Mouse (Mus musculus) neural tube, embryonic 13.5 days (tissue): ENCODE measurements around the gene Foxp4. TPM values are rescaled to one million over a fixed set of nuclear protein-coding genes. Genes with fewer than 3 reads are reported as not detected.
A peak's percentile ranks its signal among the peaks of the same experiment; 100 is the strongest.
"Not testable (repeated sequence)": the region's sequence is repeated elsewhere in the genome, so short reads cannot be mapped to it uniquely, and the experiment has no call there.

Experiments
- ATAC-seq: fragments of 200-750 bp; cut with Nextera tagmentation; 2 replicates; pipeline ENCODE4 v1.8.0; 2017; ENCODE audit warnings: low read depth, mild to moderate bottlenecking, moderate TSS enrichment, moderate library complexity
- H3K27ac ChIP-seq: fragments of 300-500 bp; sonication (generic); replicated peaks from 2 replicates; pipeline ENCODE4 v1.5.1; 2015; ENCODE audit warnings: moderate library complexity, mild to moderate bottlenecking, inconsistent platforms
- H3K27me3 ChIP-seq: fragments of 300-500 bp; sonication (generic); 2 replicates; pipeline ENCODE4 v1.6.1; 2015; ENCODE audit warnings: mild to moderate bottlenecking, inconsistent platforms
- H3K36me3 ChIP-seq: fragments of 300-500 bp; sonication (generic); 2 replicates; pipeline ENCODE4 v1.6.1; 2015; ENCODE audit warnings: mild to moderate bottlenecking, inconsistent platforms
- H3K4me1 ChIP-seq: fragments of 300-500 bp; sonication (generic); replicated peaks from 2 replicates; pipeline ENCODE4 v1.6.1; 2015; ENCODE audit warnings: inconsistent platforms
- H3K4me2 ChIP-seq: fragments of 300-500 bp; sonication (generic); 2 replicates; pipeline ENCODE4 v1.6.1; 2015; ENCODE audit warnings: inconsistent platforms, mild to moderate bottlenecking, moderate library complexity
- H3K4me3 ChIP-seq: fragments of 300-500 bp; sonication (generic); 2 replicates; pipeline ENCODE4 v1.5.1; 2015; ENCODE audit warnings: mild to moderate bottlenecking, inconsistent platforms
- H3K9ac ChIP-seq: fragments of 300-500 bp; sonication (generic); 2 replicates; pipeline ENCODE4 v1.6.1; 2015; ENCODE audit warnings: moderate library complexity, mild to moderate bottlenecking, inconsistent platforms
- H3K9me3 ChIP-seq: fragments of 300-500 bp; sonication (generic); 2 replicates; pipeline ENCODE4 v1.6.1; 2016; ENCODE audit warnings: inconsistent platforms
- WGBS: fragments of 180-500 bp; shearing (Covaris S2); methylation state at CpG from one replicate; pipeline ENCODE4 v1.1.7; 2015; 5-methylcytosine and 5-hydroxymethylcytosine counted together
- polyA plus RNA-seq: library from polyadenylated mRNA; unstranded; fragments of >200 nt; fragmentation: Nextera tagmentation; extraction: Ambion mirVana; gene quantifications from 2 replicates; pipeline ENCODE4 v1.2.1, GENCODE M21; 2015

Gene Foxp4
- polyA plus RNA-seq, 1 experiment from 2014 or later: 17.2 TPM

DNA sequence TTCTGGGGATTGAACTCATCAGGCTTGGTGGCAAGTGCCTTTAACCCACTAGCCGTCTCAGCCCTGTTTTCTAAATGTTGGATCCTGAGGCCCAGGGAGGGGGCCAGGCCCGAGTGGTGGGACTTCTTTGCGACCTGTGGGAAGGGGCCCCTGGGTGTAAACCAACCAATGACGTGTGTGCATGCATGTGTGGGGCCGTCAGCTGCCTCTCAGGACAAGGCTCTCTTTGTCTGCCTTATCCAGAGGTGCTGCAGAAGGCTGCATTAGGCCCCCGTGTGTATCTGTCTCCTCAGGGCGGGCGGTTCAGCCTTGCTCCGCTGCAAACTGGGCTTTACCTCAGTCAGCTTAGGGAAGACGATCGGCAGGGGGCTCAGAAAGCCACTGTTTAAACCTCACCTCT, 61.0 kb downstream of the Foxp4 start:
- Histone ChIP-seq H3K9ac (no peak overlapping the region), H3K9me3 (no peaks in the 10 kb centered on the region), H3K36me3 (peaks cover 6% of the 10 kb centered on the region; the same call in 1 of the 2 replicates), H3K4me3 (no peak overlapping the region), H3K4me1 (0 out of 2 replicates have a peak, but pooled peaks cover 3% of the 10 kb centered on the region), H3K4me2 (no peak overlapping the region), H3K27me3 (no peaks in the 10 kb centered on the region), H3K27ac (no peak overlapping the region)
- WGBS: 14% methylated on average over 11 of the region's 11 CpGs
- ATAC-seq: no peak

DNA sequence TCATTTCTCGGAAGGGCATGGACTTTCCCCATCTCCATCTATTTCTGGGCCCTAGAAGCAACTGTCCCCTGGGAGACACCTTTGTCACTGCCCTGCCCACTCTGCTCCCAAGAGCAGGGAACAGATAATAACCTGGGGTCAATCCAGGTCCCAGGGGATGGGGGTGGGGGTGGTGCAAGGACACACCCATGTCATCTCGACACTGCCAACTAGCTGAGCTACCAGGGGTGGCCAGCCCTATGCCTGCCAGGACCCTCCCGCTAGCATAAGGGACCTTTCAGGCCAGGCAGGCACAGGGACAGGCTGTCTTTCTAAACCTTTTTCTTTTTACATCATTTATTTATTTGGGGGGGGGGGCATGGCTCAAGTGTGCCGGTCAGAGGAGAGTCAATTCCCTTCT, 61.4 kb downstream of the Foxp4 start:
- 0 out of 2 replicates have a peak, but pooled peaks cover under 1% of the 10 kb centered on the region for H3K9me3 ChIP-seq
- H3K36me3 ChIP-seq: 0 out of 2 replicates have a peak, but pooled peaks cover 2% of the 10 kb centered on the region
- 51% methylated on average over 4 of the region's 4 CpGs for WGBS
- H3K27ac ChIP-seq: no peak overlapping the region
- no peak for ATAC-seq
- no peak overlapping the region for H3K9ac ChIP-seq
- no peak overlapping the region for H3K4me2 ChIP-seq
- no peaks in the 10 kb centered on the region for H3K27me3 ChIP-seq
- H3K4me3 ChIP-seq: no peak overlapping the region
- H3K4me1 ChIP-seq: 0 out of 2 replicates have a peak, but pooled peaks cover 3% of the 10 kb centered on the region

DNA sequence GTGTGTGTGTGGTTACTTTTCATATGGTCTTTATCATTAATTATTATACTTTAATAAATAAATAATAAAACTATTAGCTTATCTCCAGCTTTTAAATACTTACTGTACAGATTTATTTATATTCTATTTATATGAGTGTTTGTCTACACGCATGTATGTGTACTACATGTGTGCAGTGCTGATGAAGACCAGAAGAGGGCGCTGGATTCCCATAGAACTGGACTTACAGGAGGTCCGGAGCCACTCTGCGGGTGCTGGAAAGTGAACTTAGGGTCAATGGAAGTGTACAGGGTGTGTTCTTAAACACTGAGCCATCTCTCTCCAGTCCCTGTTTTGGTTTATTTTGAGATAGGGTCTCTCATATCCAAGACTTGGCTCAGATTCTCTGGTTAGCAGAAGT, 68.9 kb downstream of the Foxp4 start:
- H3K4me1 ChIP-seq: 0 out of 2 replicates have a peak, but pooled peaks cover 9% of the 10 kb centered on the region
- 78% methylated on average over 4 of the region's 4 CpGs for WGBS

DNA sequence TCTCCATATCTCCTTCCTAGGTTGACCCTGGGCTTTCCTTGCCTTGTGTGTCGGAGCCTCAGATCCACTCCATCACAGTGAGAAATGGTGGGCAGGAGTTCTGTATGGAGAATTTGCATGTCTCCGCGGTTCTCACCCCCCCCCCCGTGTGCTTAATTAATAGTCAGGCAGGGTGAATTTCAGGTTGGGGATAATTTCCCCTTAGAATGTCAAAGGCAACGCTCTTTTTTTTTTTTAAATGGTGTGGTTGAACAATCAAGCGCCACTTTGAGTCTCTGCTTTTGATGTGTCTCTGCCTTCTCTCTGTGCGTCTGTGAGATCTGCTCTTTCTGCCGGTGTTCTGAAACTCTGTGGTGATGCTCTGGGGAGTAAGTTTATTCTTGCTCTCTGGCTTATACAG, 69.5 kb downstream of the Foxp4 start:
- no peak for ATAC-seq
- Histone ChIP-seq H3K27me3 (peaks cover 16% of the 10 kb centered on the region), H3K4me1 (peaks cover 9% of the 10 kb centered on the region; the same call in 1 of the 2 replicates), H3K4me2 (no peak overlapping the region), H3K36me3 (no peaks in the 10 kb centered on the region), H3K9ac (no peak overlapping the region), H3K4me3 (no peak overlapping the region), H3K9me3 (peaks cover 7% of the 10 kb centered on the region; the same call in 1 of the 2 replicates), H3K27ac (no peak overlapping the region)
- 69% methylated on average over 8 of the region's 8 CpGs for WGBS

More for the DNA sequence above, 68.9 kb downstream of the Foxp4 start:
- Histone ChIP-seq H3K9ac (no peak overlapping the region), H3K27ac (no peak overlapping the region), H3K4me3 (no peak overlapping the region), H3K27me3 (peaks cover 16% of the 10 kb centered on the region), H3K4me2 (no peak overlapping the region), H3K9me3 (peaks cover 7% of the 10 kb centered on the region; the same call in 1 of the 2 replicates), H3K36me3 (no peaks in the 10 kb centered on the region)
- no peak for ATAC-seq

DNA sequence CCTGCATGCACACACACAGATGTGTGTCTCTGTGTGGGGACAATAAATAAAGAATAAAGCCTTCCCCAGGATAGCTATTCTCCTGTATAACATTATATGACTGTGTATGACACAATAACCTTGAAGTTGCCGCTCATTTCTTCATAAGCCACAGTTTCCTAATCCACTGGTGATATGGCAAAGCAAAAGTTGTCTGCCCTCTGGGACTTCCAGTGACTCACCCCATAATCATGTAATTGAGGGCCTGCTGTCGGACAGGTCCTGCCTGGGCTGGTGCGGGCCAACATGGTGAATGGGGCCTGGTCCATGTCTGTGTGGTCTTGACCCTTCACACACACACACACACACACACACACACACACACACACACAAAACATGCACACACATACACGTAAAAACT, 70.7 kb downstream of the Foxp4 start:
- Histone ChIP-seq H3K27me3 (peaks cover 16% of the 10 kb centered on the region), H3K9me3 (peaks cover 7% of the 10 kb centered on the region; the same call in 1 of the 2 replicates), H3K36me3 (no peaks in the 10 kb centered on the region), H3K4me3 (no peak overlapping the region), H3K4me2 (no peak overlapping the region), H3K4me1 (peaks cover 9% of the 10 kb centered on the region; the same call in 1 of the 2 replicates), H3K27ac (no peak overlapping the region), H3K9ac (no peak overlapping the region)
- ATAC-seq: no peak
- WGBS: 89% methylated on average over 4 of the region's 4 CpGs

DNA sequence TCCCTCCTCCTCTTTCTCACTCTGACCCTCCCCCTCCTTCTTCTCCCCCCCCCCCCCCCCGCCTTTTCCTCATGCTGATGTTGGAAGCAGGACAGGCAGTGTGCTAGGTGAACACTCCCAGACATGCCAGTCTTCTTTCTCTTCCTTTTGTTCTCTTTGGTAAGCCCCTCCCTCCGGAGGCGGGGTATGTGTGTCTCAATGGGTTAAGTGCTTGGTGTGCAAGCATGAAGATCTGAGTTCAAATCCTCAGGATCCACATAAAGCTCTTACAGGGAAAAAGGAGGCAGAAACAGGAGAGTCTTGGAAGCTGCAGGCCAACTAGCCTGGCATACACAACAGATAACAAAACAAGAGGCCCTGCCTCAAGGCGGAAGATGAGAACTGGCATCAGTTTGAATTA, 71.1 kb downstream of the Foxp4 start:
- H3K9ac ChIP-seq: no peak overlapping the region
- no peak overlapping the region for H3K4me2 ChIP-seq
- H3K4me3 ChIP-seq: no peak overlapping the region
- no peaks in the 10 kb centered on the region for H3K36me3 ChIP-seq
- ATAC-seq: no peak
- 92% methylated on average over 3 of the region's 4 CpGs for whole genome bisulfite sequencing
- no peak overlapping the region for H3K27ac ChIP-seq
- peaks cover 7% of the 10 kb centered on the region; the same call in 1 of the 2 replicates for H3K9me3 ChIP-seq
- H3K4me1 ChIP-seq: peaks cover 9% of the 10 kb centered on the region; the same call in 1 of the 2 replicates
- peaks cover 16% of the 10 kb centered on the region for H3K27me3 ChIP-seq

DNA sequence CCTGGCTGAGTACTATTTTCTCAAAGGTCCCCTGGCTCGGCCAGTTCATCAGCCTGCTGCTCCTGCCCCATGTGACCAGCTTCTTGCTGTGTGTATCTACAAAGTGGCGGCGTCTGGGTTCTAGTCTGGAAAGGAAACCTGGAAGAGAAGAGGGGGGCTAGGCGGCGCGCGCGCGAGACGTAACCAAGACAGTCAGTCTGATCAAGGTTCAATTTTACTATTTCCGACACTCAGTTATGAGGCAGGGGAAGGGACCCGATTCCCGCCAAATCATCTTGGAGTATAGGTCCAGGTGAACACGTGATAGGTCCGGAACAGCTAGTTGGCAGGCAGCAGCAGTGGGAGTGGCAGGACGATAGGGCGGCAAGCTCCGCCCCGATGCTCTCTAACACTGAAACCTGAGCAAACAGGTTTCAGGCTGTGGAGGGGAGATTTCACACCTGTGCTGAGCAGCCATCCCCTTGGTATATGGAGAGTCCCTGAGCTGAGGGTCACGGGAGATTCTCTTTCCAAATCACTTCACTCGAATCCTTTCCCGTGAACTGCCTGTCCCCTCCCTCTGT, 72.6 kb downstream of the Foxp4 start:
- WGBS: 18% methylated on average over 22 of the region's 22 CpGs
- H3K36me3 ChIP-seq, H3K9ac ChIP-seq, H3K27ac ChIP-seq, H3K9me3 ChIP-seq, ATAC-seq, H3K4me1 ChIP-seq: not testable (repeated sequence)
- peak overlapping the region; percentile 46 for H3K4me2 ChIP-seq
- peaks cover 16% of the 10 kb centered on the region for H3K27me3 ChIP-seq
- H3K4me3 ChIP-seq: peak overlapping the region; percentile 9; the same call in 1 of the 2 replicates

DNA sequence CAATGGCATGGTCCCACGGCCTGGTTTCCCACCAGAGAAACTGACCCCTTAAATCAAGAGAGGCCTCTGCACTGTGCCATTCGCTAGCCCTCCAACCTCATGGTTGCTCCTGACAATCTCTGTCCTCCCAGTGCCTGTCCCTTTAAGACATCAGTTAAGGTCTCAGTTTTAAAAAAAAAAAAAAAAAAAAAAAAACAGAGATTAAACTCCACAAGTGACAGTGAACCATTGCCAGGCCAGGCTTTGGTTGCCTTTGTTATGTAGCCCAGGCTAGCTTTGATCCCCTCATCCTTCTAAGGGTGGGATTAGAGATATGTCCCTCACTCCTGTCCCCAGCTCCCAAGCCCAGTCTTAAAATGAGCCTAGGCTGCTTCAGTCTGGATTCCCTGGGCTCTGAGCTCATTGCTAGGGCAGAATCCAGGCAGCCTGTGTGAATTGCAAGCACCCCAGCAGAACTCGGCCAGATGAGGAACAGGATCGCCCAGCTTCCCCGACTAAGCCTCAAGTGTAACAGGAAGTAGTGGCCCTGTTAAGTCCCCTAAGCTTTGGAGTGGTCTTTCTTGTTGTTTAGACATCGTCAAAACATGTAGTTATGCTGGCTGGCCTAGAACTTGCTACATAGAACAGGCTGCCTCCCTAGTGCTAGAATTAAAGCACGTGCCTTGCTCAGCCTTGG, 73.7 kb downstream of the Foxp4 start:
- no peak overlapping the region for H3K9ac ChIP-seq
- H3K4me2 ChIP-seq: no peak overlapping the region
- H3K27me3 ChIP-seq: peaks cover 16% of the 10 kb centered on the region
- H3K4me3 ChIP-seq: no peak overlapping the region
- H3K36me3 ChIP-seq: no peaks in the 10 kb centered on the region
- WGBS: 84% methylated on average over 7 of the region's 7 CpGs
- H3K27ac ChIP-seq: no peak overlapping the region
- peaks cover 9% of the 10 kb centered on the region; the same call in 1 of the 2 replicates for H3K4me1 ChIP-seq
- ATAC-seq: no peak
- peaks cover 3% of the 10 kb centered on the region; the same call in 1 of the 2 replicates for H3K9me3 ChIP-seq

DNA sequence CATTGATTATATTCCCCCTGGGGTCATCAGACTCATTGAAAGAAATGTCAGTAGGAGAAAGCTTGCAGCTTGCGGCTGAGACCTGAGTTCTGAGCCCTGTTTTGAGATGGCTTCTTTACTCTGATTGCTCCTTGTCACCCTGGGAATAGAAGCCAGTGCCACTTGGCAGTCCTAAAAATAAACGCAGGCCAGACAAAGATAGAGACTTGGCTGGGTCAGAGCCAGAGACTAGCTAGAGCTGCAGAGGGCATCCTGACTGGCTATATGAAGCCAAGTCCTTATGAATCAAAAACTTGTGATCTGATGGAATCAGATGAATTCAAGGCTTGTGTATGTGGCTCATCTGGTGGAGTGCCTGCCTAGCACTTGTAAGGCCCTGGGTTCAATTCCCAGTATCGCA, 74.4 kb downstream of the Foxp4 start:
- Histone ChIP-seq H3K4me1 (peaks cover 9% of the 10 kb centered on the region; the same call in 1 of the 2 replicates), H3K4me3 (no peak overlapping the region), H3K36me3 (no peaks in the 10 kb centered on the region), H3K4me2 (no peak overlapping the region), H3K9me3 (no peaks in the 10 kb centered on the region), H3K27me3 (peaks cover 16% of the 10 kb centered on the region), H3K27ac (no peak overlapping the region), H3K9ac (no peak overlapping the region)
- no peak for ATAC-seq
- WGBS: 61% methylated on average over 3 of the region's 3 CpGs

DNA sequence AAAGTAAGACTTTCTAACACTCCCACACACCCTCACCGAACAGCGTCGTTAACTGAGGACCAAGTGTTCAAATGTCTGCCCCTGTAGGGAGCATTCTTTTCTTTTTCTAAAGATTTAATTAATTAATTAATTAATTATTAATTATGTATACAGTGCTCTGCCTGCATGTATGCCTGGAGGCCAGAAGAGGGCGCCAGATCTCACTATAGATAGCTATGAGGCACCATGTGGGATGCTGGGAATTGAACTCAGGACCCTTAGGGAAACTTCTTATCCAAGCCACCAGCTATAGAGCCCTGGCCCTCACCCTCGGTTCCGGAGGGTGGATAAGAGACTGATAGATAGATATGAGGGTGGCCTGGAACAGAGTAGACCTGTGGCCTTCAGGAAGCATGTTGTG, 76.5 kb downstream of the Foxp4 start:
- peaks cover 16% of the 10 kb centered on the region for H3K27me3 ChIP-seq
- ATAC-seq: no peak
- WGBS: 82% methylated on average over 6 of the region's 6 CpGs

DNA sequence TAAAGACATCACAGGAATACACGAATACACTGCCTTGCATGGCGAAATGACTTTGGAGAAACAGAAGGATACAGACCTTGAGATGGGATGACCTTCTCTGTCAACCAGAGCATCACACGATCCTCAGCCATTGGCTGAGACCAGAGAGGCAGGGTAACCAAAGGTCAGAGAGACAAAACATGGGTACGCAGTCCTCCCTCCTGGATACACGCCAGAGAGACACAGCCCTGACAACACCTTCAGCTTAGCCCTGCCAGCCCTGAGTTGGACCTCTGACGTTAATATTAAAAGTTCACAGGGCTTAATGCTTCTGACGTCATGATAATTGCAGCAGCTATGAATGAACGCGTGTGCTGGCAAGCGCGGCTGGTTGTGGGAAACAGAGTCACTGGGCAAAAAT, 78.8 kb downstream of the Foxp4 start:
- Histone ChIP-seq H3K27ac (no peak overlapping the region), H3K4me1 (no peaks in the 10 kb centered on the region; the same call in 1 of the 2 replicates), H3K9me3 (peaks cover 4% of the 10 kb centered on the region; the same call in 1 of the 2 replicates), H3K4me3 (no peak overlapping the region), H3K36me3 (no peaks in the 10 kb centered on the region), H3K27me3 (no peaks in the 10 kb centered on the region), H3K4me2 (no peak overlapping the region), H3K9ac (no peak overlapping the region)
- 79% methylated on average over 11 of the region's 11 CpGs for WGBS
- ATAC-seq: no peak

More for the DNA sequence above, 76.5 kb downstream of the Foxp4 start:
- Histone ChIP-seq H3K4me2 (no peak overlapping the region), H3K4me3 (no peak overlapping the region), H3K27ac (no peak overlapping the region), H3K4me1 (peaks cover 9% of the 10 kb centered on the region; the same call in 1 of the 2 replicates), H3K9me3 (peaks cover 4% of the 10 kb centered on the region; the same call in 1 of the 2 replicates), H3K36me3 (no peaks in the 10 kb centered on the region), H3K9ac (no peak overlapping the region)

DNA sequence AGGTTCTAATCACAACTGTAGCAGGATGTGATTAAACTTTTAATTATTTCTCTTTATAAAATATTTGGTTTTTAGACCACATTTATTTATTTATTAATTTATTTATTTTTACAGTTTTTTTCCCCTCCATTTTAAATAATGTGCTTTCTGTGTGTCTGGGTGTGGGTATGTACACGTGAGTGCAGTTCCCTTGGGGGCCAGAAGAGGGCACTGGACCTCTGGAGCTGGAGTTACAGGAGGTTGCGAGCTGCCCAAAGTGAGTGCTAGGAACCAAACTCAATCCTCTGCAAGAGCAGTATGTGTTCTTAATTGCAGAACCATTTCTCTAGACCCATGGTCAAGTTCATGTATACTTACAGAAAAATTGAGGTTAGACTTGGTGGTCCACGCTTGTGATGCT, 81.0 kb downstream of the Foxp4 start:
- Histone ChIP-seq H3K4me1 (no peaks in the 10 kb centered on the region), H3K27me3 (no peaks in the 10 kb centered on the region), H3K9ac (no peak overlapping the region), H3K27ac (no peak overlapping the region), H3K4me3 (no peak overlapping the region), H3K4me2 (no peak overlapping the region), H3K36me3 (no peaks in the 10 kb centered on the region), H3K9me3 (peaks cover 4% of the 10 kb centered on the region; the same call in 1 of the 2 replicates)
- ATAC-seq: no peak
- 92% methylated on average over 3 of the region's 3 CpGs for WGBS
